Mouse (Mus musculus) midbrain, embryonic 12.5 days (tissue): ENCODE data around the gene Tnfaip6. TPM values are rescaled to one million over a fixed set of nuclear protein-coding genes. Genes with fewer than 3 reads are reported as not detected.

ENCODE experiments used
- polyA plus RNA-seq: library from polyadenylated mRNA; unstranded; fragments of >200 nt; fragmentation: Nextera tagmentation; extraction: Ambion mirVana; gene quantifications from 2 replicates; pipeline ENCODE4 v1.2.1, GENCODE M21; 2016

The Tnfaip6 gene
- polyA plus RNA-seq, 1 experiment from 2014 or later = 19.6 TPM

Other genes starting within 250 kb of the Tnfaip6 start
- gene Rbm43, start 102.8 kb upstream of the Tnfaip6 start, polyA plus RNA-seq = 5.3 and 6.0 TPM in 2 replicates
- 5.1 and 6.4 TPM in 2 replicates for gene Nmi, start 64.5 kb upstream of the Tnfaip6 start, polyA plus RNA-seq
- 50.8 and 51.4 TPM in 2 replicates for gene Rif1, start 34.8 kb downstream of the Tnfaip6 start, polyA plus RNA-seq